Mouse (Mus musculus): ENCODE measurements at regions not wholly inside any gene's neighbourhood (a gene's known extent, or its start where the extent isn't known, plus 50 kb on each side); places are given as distances from the start of the nearest gene placed in this dataset.

GRCm38 (mm10) chr8:11947766-11948165, 107.5 kb downstream of the Tex29 start:
- TF ChIP-seq POLR2A (IDR thresholded peaks at IDR 0.05; ENCODE audit: low read depth, low read length) (no peak), CTCF (conservative IDR thresholded peaks at IDR 0.05; ENCODE audit: insufficient read depth, insufficient read length, low read depth, low read length) (no peak)
